Mouse (Mus musculus): ENCODE data around the gene Phactr1.
A peak's percentile ranks its signal among the peaks of the same experiment; 100 is the strongest.

The Phactr1 gene

DNA sequence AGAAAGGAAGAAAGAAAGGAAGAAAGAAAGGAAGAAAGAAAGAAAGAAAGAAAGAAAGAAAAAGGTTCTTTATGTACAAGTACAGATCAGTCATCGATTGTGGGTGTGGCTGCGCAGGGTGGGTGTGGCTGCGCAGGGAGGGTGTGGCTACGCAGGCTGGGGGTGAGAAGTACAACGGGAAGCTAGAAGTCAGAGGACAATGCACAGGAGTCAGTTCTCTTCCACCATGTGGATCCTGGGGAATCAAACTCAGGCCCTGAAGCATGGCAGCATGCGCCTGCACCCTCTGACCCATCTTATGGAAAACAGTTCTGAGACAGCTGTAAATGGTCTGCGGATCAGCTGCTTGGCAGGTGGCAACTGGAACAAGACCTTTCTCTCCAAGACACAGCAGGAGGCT is 500.7 kb downstream of the Phactr1 start:
- ATAC-seq (ENCODE audit: low TSS enrichment): no peak

DNA sequence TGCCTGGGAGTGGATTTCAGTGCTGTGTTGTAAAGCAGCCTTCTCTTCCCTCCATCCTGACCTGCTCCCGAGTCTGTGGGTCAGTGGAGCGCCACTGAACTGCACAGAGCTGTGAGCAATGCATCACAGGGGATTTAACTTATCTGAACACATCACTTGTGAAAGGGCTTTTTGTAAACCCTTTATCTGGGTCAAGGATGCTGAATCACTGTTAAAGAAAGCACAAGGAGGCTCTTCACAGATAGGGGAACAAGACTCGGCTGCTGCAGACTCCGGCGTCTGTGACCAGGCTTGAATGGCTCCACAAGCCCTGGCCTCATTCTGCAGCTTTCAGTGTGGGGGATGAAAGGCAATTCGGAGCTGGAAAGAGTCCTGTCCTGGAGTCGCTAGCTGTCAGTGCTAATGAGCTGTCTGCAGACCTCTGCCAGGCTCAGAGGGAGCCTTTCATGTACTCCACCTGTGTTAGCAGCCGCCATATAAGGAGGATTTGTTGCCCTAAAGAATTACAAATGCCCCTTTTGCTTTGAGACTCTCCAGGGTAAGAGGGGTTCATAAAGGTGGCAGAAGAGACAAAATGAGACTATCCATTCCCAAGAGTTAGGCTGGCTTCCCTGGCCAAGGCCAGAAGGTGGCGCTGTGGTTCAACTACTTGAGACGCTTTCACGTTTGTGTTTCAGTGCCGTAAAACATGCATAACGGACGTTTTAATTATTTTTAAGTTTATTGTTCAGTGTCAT is 502.2 kb downstream of the Phactr1 start:
- ATAC-seq (ENCODE audit: low TSS enrichment): peak; percentile 64

DNA sequence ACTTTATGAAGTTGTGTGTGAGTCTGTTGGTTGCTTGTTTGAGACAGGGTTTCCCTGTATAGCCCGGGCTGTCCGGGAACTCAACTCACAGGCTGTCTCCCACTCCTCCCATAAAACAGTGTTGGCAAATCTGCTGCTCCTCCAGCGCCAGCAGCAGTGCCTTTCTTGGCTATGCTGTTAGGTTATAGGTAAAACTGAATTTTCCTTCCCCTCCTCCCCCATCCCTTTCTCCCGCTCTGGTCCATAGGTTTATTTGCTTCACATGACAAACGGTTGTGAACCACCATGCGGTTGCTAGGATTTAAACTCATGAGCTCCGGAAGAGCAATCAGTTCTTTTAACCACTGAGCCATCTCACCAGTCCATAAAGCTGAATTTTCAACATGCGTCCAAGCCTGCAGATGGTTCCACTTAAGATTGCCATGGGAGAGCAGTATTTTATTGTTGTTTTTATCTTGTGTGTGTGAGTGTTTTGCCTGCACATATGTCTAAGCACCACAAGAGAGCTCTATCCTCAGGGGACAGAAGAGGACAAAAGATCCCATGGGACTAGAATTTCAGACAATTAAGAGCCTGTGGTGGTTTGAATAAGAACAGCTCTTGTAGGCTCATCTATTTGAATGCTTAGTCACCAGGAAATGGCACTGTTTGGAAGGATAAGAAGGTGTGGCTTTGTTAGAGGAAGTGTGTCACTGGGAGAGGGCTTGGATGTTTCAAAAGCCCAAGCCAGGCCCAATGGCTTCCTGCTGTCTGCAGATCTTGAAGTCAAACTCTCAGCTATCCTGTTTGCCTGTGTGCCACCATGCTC is 503.0 kb downstream of the Phactr1 start:
- 0 out of 2 replicates have a peak, but pooled peaks have one; percentile 3 for ATAC-seq (ENCODE audit: low TSS enrichment)

DNA sequence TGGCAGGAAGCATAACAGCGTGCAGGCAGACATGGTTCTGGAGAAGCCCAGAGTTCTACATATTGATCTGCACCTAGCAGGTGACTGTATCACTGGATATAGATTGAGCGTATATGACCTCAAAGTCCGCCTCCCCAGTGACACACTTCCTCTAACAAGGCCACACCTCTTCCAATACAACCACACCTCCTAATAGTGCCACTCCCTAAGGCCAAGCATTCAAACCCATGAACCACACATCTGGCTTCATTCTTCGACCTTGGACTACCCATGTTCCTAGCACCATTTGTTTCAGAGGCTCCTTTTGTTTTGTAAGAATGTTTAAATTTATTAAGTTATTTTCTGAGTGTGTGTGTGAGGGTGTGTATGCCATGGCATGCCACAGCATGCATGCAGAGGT is 507.3 kb downstream of the Phactr1 start:
- ATAC-seq (ENCODE audit: low TSS enrichment): no peak

Data from frontal cortex, adult (tissue).